Mouse (Mus musculus) liver, postnatal 0 days (tissue): ENCODE measurements around the gene Hoxb1. TPM values are rescaled to one million over a fixed set of nuclear protein-coding genes. Genes with fewer than 3 reads are reported as not detected.

Experiments used
- ATAC-seq: fragments of 200-750 bp; cut with Nextera tagmentation; 2 replicates; pipeline ENCODE4 v1.8.0; 2017; ENCODE audit warnings: mild to moderate bottlenecking, moderate library complexity
- DNase-seq: peaks from one replicate; pipeline ENCODE4 v3.0.0-alpha.2; 2016
- H3K27ac ChIP-seq: fragments of 300-500 bp; sonication (generic); 2 replicates; pipeline ENCODE4 v1.5.1; 2014; ENCODE audit warnings: antibody characterized with exemption, moderate library complexity, mild to moderate bottlenecking, low read depth
- H3K27me3 ChIP-seq: fragments of 300-500 bp; sonication (generic); 2 replicates; pipeline ENCODE4 v1.6.1; 2014; ENCODE audit warnings: low read length, control low read depth, mixed read lengths; ENCODE audit not compliant: insufficient read depth
- H3K36me3 ChIP-seq: fragments of 300-500 bp; sonication (generic); replicated peaks from 2 replicates; pipeline ENCODE4 v1.6.1; 2014; ENCODE audit warnings: mild to moderate bottlenecking, control low read depth, low read length, moderate library complexity, mixed read lengths; ENCODE audit not compliant: insufficient read depth
- H3K4me1 ChIP-seq: fragments of 300-500 bp; sonication (generic); 2 replicates; pipeline ENCODE4 v1.6.1; 2014; ENCODE audit warnings: antibody characterized with exemption, mild to moderate bottlenecking, control low read depth; ENCODE audit not compliant: insufficient read depth
- H3K4me2 ChIP-seq: fragments of 300-500 bp; sonication (generic); 2 replicates; pipeline ENCODE4 v1.6.1; 2014; ENCODE audit warnings: low read depth, mild to moderate bottlenecking, low read length, moderate library complexity, mixed read lengths
- H3K4me3 ChIP-seq: fragments of 300-500 bp; sonication (generic); 2 replicates; pipeline ENCODE4 v1.5.1; 2014; ENCODE audit warnings: low read depth, low read length
- H3K9ac ChIP-seq: fragments of 300-500 bp; sonication (generic); replicated peaks from 2 replicates; pipeline ENCODE4 v1.6.1; 2014; ENCODE audit warnings: mild to moderate bottlenecking, moderate library complexity
- H3K9me3 ChIP-seq: fragments of 300-500 bp; sonication (generic); 2 replicates; pipeline ENCODE4 v1.6.1; 2016; ENCODE audit warnings: mild to moderate bottlenecking, control low read depth, low read length, mixed read lengths
- CTCF ChIP-seq: sonication (generic); IDR thresholded peaks from 2 replicates; pipeline ENCODE4 v1.5.1; 2016; ENCODE audit warnings: antibody characterized with exemption, low read depth
- EP300 ChIP-seq: IDR thresholded peaks from 2 replicates; pipeline ENCODE4 v1.6.1; 2016; ENCODE audit warnings: antibody characterized with exemption, low read depth, mild to moderate bottlenecking
- WGBS: fragments of 180-500 bp; shearing (Covaris S2); extraction: QIAGEN DNeasy Blood & Tissue Kit; methylation state at CpG from one replicate; pipeline ENCODE4 v1.1.7; 2014; ENCODE audit not compliant: insufficient replicate concordance; 5-methylcytosine and 5-hydroxymethylcytosine counted together
- polyA plus RNA-seq: library from polyadenylated mRNA; unstranded; fragments of >200 nt; fragmentation: Nextera tagmentation; extraction: Ambion mirVana; gene quantifications from 2 replicates; pipeline ENCODE4 v1.2.1, GENCODE M21; 2015

The Hoxb1 gene
- polyA plus RNA-seq, 1 experiment from 2014 or later: not detected

- Histone ChIP-seq H3K9ac (no peak overlapping the region), H3K36me3 (no peaks in the 10 kb centered on the region), H3K4me2 (peak overlapping the region; percentile 51; the same call in 1 of the 2 replicates), H3K4me3 (peak overlapping the region; percentile 34; the same call in 1 of the 2 replicates), H3K27me3 (peaks cover 90% of the 10 kb centered on the region), H3K27ac (no peak overlapping the region), H3K4me1 (no peaks in the 10 kb centered on the region), H3K9me3 (no peaks in the 10 kb centered on the region)
- TF ChIP-seq CTCF: no peak
- no peak for TF ChIP-seq EP300
- WGBS: 30% methylated on average over 11 of the region's 11 CpGs
- ATAC-seq: no peak
- no peak for DNase-seq
Observed at GRCm38 (mm10) chr11:96351312-96351711, 14.2 kb upstream of the Hoxb1 start.

- H3K36me3 ChIP-seq: no peaks in the 10 kb centered on the region
- TF ChIP-seq EP300: no peak
- TF ChIP-seq CTCF: no peak
- peak overlapping the region; percentile 57; the same call in 1 of the 2 replicates for H3K27ac ChIP-seq
- H3K9me3 ChIP-seq: no peaks in the 10 kb centered on the region
- H3K4me1 ChIP-seq: no peaks in the 10 kb centered on the region
- H3K4me3 ChIP-seq: peak overlapping the region; percentile 34
- peaks cover 86% of the 10 kb centered on the region for H3K27me3 ChIP-seq
- H3K4me2 ChIP-seq: peak overlapping the region; percentile 51
- ATAC-seq (no peak), DNase-seq (no peak)
- H3K9ac ChIP-seq: peak overlapping the region; percentile 3; the same call in 1 of the 2 replicates
- WGBS: 1% methylated on average over 21 of the region's 22 CpGs
Observed at GRCm38 (mm10) chr11:96351831-96352230, 13.7 kb upstream of the Hoxb1 start.

- peak overlapping the region; percentile 57 for H3K27ac ChIP-seq
- H3K4me3 ChIP-seq: peak overlapping the region; percentile 34
- ATAC-seq: no peak
- no peaks in the 10 kb centered on the region for H3K4me1 ChIP-seq
- peak overlapping the region; percentile 51 for H3K4me2 ChIP-seq
- peaks cover 84% of the 10 kb centered on the region for H3K27me3 ChIP-seq
- H3K36me3 ChIP-seq: no peaks in the 10 kb centered on the region
- WGBS: under 1% methylated on average over 75 of the region's 75 CpGs
- TF ChIP-seq EP300 (no peak), CTCF (no peak)
- H3K9me3 ChIP-seq: no peaks in the 10 kb centered on the region
- DNase-seq: no peak
- H3K9ac ChIP-seq: peak overlapping the region; percentile 44
Observed at GRCm38 (mm10) chr11:96352691-96353521, 12.6 kb upstream of the Hoxb1 start.

GRCm38 (mm10) chr11:96353522-96353841 is 12.1 kb upstream of the Hoxb1 start:
- peak overlapping the region; percentile 51 for H3K4me2 ChIP-seq
- peak overlapping the region; percentile 57; the same call in 1 of the 2 replicates for H3K27ac ChIP-seq
- no peaks in the 10 kb centered on the region for H3K4me1 ChIP-seq
- peak overlapping the region; percentile 34 for H3K4me3 ChIP-seq
- no peaks in the 10 kb centered on the region for H3K9me3 ChIP-seq
- 10% methylated on average over 14 of the region's 14 CpGs for WGBS
- H3K27me3 ChIP-seq: peaks cover 83% of the 10 kb centered on the region
- no peaks in the 10 kb centered on the region for H3K36me3 ChIP-seq
- H3K9ac ChIP-seq: peak overlapping the region; percentile 44
- ATAC-seq: no peak
- no peak for TF ChIP-seq EP300
- TF ChIP-seq CTCF: no peak
- no peak for DNase-seq

- peak overlapping the region; percentile 51 for H3K4me2 ChIP-seq
- no peak overlapping the region for H3K27ac ChIP-seq
- peaks cover 79% of the 10 kb centered on the region for H3K27me3 ChIP-seq
- no peaks in the 10 kb centered on the region for H3K9me3 ChIP-seq
- DNase-seq (no peak), ATAC-seq (no peak)
- no peak overlapping the region for H3K9ac ChIP-seq
- H3K4me1 ChIP-seq: no peaks in the 10 kb centered on the region
- no peak overlapping the region for H3K4me3 ChIP-seq
- TF ChIP-seq CTCF: no peak
- no peak for TF ChIP-seq EP300
- no peaks in the 10 kb centered on the region for H3K36me3 ChIP-seq
- 23% methylated on average over 8 of the region's 8 CpGs for WGBS
Observed at GRCm38 (mm10) chr11:96353939-96354338, 11.6 kb upstream of the Hoxb1 start.

- Histone ChIP-seq H3K27me3 (peaks cover 76% of the 10 kb centered on the region), H3K9ac (0 out of 2 replicates have a peak overlapping the region, but pooled peaks have one; percentile 21), H3K4me1 (no peaks in the 10 kb centered on the region), H3K9me3 (no peaks in the 10 kb centered on the region), H3K36me3 (no peaks in the 10 kb centered on the region), H3K27ac (no peak overlapping the region), H3K4me3 (0 out of 2 replicates have a peak overlapping the region, but pooled peaks have one; percentile 12), H3K4me2 (peak overlapping the region; percentile 51)
- ATAC-seq: no peak
- 6% methylated on average over 23 of the region's 25 CpGs for WGBS
- DNase-seq: no peak
- no peak for TF ChIP-seq EP300
- TF ChIP-seq CTCF: no peak
Observed at GRCm38 (mm10) chr11:96354376-96354775, 11.2 kb upstream of the Hoxb1 start.
